Mouse (Mus musculus) retina, adult 2 months (tissue): ENCODE measurements around the gene Nat14.

Experiments
- DNase-seq: peaks from one replicate; pipeline ENCODE4 v3.0.0-alpha.2; 2012; ENCODE audit warnings: low read depth, low spot score

Gene Nat14

DNA sequence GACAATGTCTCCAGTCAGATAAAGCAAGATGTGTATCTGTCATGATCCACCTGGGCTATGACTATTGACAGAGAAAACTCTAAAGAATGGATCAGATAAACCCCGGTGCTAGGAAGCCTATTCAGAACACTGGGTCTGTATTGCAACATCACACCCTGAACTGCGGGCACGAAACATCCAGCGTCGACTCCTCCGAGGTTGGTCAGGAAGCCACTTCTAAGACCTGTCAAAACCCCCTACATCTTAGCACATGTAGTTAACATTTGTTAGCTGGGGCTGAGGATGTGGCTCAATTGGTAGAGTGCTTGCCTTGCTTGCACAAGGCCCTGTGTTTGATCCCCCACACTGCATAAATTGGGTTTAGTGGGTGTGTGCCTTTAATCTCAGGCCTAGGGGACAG is 26.6 kb downstream of the Nat14 start:
- no peak for DNase-seq

DNA sequence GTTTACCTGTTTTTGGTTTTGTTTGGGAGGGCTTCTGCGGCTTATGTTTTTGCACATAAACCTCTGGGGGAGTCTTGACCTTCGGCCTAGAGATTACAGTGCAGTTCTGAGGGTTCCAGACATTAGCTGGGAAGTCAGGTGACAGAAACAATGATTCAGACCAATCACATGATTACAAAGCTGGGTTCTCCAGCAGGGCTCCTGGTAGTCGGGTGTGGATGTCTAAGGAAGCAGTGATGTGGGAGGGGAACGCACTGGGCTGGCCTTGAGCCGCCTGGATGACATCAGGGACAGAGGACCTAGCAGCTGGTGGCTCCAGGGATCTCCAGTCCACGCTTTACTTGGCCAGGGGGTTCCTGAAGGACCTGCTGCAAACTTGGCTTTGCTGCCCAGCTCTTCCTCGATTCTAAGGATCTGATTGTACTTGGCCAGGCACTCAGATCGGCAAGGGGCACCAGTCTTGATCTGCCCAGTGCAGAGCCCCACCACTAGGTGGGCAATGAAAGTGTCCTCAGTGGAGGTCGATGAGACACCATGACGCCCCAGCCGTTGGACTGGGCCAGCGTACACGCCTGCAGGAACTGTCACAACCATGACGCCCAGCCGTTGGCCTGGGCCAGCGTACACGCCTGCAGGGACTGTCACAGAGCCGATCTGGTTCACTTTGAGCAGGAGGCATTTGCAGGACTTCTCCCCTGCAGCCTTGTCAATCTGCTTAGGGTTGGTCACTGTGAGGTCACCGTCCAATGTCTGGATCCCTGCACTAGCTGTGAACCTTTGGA is 28.9 kb downstream of the Nat14 start:
- no peak for DNase-seq

DNA sequence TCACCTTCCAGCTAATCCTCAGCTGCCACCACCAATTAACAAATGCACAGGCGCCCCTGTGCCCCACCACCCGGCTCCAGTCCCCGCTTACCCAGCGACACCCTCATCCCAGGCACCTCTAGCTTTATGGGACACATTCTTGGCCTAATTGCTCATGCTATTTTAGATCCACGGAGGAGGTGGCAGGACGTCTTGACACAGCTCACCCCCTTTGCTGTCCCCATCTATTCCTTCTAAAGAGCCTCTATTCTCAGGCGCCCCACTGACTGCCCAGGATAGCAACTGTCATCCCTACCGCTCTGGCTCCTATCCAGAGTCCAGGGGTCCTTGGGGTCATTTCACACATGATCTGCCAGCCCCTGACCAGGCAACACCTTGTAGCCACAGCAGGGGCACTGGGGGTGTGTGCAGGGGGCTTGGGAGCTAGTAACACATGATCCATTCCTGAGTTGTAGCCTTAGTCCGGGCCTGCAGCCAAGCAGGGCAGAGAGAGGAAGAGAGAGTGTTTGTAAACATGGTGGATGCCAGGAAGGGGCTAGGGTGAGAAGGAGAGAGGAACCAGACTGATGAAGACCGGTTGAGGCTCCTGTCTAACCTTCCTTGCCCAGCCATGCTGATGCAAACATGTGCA is 32.1 kb downstream of the Nat14 start:
- no peak for DNase-seq

DNA sequence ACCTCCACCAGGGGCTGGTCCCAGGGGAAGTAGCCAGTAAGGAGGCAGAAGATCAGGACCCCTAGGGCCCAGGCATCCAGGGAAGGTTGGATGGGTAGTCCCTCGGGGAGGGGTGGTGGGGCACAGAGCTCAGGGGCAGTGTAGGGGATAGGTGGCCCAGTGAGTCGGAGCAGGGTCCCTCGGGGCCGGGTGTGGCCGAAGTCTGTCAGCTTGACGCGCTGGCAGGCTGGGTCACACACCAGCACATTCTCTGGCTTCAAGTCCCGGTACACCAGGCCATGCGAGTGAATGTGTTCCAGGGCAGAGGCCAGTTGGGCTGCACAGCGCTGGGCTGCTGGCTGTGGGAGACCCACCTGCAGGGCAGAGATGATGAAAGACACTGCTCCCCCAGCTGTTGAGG is 35.5 kb downstream of the Nat14 start:
- no peak for DNase-seq

DNA sequence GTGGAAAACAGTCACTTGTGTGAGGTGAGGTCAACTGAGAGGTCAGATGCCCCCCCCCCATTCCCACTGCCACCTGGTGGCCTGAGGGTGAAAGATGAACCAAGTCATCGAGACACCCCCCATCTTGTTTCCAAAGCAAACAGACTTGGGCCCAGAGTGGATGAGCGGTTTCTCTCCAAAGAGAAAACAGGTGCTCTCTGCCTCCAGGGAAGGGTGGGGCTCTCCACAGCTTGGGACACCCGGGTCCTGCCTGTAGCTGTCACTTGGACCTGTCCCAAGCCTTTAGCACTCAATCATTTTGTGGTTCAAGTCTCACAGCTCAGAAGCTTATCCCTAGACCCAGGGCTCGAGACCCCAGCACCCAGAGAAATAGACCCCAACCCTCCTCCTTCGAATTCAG is 41.7 kb downstream of the Nat14 start:
- no peak for DNase-seq

DNA sequence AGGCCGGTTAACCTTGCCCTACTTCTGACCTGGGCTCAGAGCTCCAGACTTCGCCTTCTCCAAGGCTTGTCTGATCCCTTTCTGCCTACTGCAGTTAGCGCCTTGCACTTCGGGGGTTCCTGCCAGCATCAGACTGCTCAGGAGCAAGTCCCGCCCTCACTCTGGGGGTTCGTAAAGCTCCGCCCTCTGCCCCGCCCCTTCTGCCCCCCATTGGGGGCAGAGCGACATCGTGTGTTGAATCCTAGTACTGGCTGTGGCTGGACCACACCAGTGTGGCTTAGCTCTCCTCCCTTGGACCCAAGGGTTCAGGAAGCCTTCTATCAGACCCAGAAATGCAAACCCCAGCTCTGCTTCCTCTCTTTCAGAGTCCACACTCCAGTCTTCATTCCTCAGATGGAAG is 42.4 kb downstream of the Nat14 start, which contains the start of gene Sbk2:
Gene Sbk2 (minus strand): TSS at position 135 of the 400 bp plus-strand sequence.
- peak; percentile 71 for DNase-seq

DNA sequence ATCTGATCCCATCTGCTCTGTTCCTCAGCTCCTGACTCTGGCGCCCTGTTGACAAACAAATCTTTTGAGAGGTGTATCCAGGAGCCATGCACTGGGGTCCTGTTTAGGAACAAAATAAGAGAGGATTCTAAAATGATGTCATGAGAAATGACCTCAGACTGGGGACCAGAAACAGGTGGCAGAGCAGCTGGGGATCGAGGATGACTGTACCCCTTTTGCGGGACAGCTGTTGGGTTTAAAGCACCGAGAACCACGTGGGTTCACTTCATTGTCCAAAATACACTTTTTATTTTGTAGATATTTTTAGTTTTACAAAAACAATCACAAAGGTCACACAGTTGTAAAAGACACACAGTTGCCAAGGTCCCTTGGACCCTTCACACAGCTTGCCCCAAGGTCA is 43.2 kb downstream of the Nat14 start:
- no peak for DNase-seq

DNA sequence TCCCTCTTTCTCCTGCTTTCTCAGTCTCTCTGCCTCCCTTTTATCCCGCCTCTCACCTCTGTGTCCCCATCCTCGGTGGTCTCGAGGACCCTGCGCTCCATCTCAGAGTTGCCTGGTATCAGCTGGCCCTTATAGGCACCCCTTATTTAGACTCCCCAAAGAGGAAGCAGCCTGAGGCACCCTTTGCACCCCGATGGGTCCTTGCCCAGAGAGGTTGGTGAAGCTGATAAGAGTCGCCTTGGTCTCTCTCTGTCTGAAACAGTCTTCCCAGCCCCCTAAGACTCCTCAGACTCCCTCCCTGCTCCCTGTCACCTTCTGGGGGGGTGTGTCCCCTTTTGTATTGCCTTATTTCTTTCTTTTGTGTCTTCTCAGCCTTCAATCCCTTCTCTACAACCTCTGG is 49.2 kb downstream of the Nat14 start, which contains the start of gene Sbk3:
Gene Sbk3 (minus strand): TSS at position 101 of the 400 bp plus-strand sequence.
- no peak for DNase-seq

DNA sequence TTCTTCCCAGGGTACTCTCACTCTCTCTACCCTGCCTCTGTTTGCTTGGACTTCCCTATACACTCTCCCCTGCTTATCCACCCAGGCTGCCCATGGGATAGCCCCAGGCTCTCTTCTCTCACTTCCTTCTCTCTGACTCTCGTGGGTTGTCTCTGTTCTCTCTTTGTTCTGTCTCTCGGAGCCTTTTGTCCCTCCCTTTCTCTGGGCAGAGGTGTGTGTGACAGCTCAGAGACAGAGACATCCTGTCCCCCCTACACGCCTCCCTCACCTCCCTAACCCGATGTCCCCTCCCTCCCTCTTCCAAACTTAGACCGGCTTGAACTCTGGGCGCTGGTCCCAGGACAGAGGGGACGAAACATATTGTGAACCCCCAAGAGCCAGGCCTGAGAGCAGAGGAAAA is 49.9 kb downstream of the Nat14 start:
- DNase-seq = no peak

DNA sequence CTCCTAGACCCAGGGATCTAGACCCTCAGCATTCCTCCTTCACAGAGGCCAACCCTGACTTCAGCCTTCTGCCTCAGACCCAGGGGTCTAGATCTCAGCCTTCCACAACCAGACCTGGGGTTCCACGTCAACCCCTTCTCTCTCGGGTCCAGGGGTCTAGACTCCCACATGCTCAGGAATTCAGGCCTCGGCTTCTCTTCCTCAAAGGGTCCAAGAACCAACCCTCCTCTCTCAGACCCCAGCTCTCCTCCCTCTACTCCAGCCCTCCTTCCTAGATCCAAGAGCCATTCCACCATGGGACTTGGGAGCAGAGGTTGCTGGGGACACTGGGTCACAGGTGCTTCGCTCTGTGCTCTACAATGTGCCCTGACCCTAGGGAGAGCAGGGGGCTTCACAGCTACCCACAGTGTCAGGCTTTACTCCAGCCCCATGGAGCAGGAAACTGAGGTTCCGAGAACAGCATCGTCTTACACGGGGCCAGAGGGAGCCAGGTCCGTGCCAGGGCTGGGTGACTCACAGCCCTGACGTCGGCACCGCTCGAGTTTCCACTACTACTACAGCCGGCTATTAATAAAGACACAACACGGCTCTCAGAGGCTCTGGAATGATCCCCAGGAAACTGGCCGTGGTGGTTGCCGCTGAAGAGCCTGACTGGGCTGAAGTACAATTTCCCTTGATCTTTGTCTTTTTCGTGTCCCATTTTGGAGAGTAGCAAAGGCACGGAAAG is 50.7 kb downstream of the Nat14 start:
- DNase-seq = no peak
